20 mouse cellular contexts compared by ENCODE assay signal in genomic region chr3:153736756-153737280, GRCm38 (mm10). TPM values are rescaled to one million over a fixed set of nuclear protein-coding genes. Genes with fewer than 3 reads are reported as not detected.
DNase-seq lines count a peak whose midpoint lies in the region; ATAC-seq and TF ChIP-seq lines count a peak whose summit lies in the region.
"Had no signal": no experiment of that assay in that cellular context is flagged by ENCODE, and none has a peak within 500 bp of the region (broad histone marks: within the 10 kb centered on the region; RNA-seq: fewer than 3 reads in every experiment).

No protein-coding gene starts in this region.

- WGBS in heart, embryonic 11.5 days (ENCODE audit: insufficient replicate concordance), result 60% methylated on average over 16 of the region's 16 CpGs
- 80% methylated on average over 16 of the region's 16 CpGs for WGBS in midbrain, embryonic 11.5 days
- WGBS in midbrain, postnatal 0 days, result 57% methylated on average over 16 of the region's 16 CpGs

- peaks cover 20% of the 10 kb centered on the region; the same call in 1 of the 2 replicates for H3K4me1 ChIP-seq in heart, embryonic 11.5 days (ENCODE audit: control insufficient read depth, insufficient read depth, low read length)
- H3K4me1 ChIP-seq in midbrain, embryonic 11.5 days (ENCODE audit: control insufficient read depth, insufficient read depth, low read length), result no peaks in the 10 kb centered on the region
- H3K4me1 ChIP-seq in midbrain, postnatal 0 days (ENCODE audit: insufficient read depth, low read length), result 0 out of 2 replicates have a peak, but pooled peaks cover 8% of the 10 kb centered on the region

- no peak for ATAC-seq in heart, embryonic 11.5 days (replicated peaks; ENCODE audit: insufficient number of reproducible peaks, low FRiP score, low TSS enrichment)
- no peak for ATAC-seq in midbrain, embryonic 11.5 days (ENCODE audit: low FRiP score)
- no peak for ATAC-seq in midbrain, postnatal 0 days (ENCODE audit: low FRiP score)
- 0 out of 2 replicates have a peak, but pooled peaks have one; percentile 39 for ATAC-seq in megakaryocyte-erythroid progenitor cell, adult 5-6 weeks (replicated peaks; ENCODE audit: low FRiP score, low TSS enrichment, poor library complexity, severe bottlenecking)
- ATAC-seq: intestine, postnatal 0 days had no signal

- no peak overlapping the region for H3K4me3 ChIP-seq in heart, embryonic 11.5 days (ENCODE audit: low read depth, low read length)
- no peak overlapping the region for H3K4me3 ChIP-seq in midbrain, embryonic 11.5 days (ENCODE audit: low read depth, low read length)
- H3K4me3 ChIP-seq in midbrain, postnatal 0 days (ENCODE audit: low read depth, low read length), result no peak overlapping the region
- H3K4me3 ChIP-seq: embryonic facial prominence, embryonic 10.5 days; heart, embryonic 13.5 days; limb, embryonic 13.5 days had no signal

- H3K27me3 ChIP-seq in heart, embryonic 11.5 days (ENCODE audit: control insufficient read depth, insufficient read depth, low read length), result no peaks in the 10 kb centered on the region
- H3K27me3 ChIP-seq in midbrain, embryonic 11.5 days (ENCODE audit: control insufficient read depth, insufficient read depth, low read length), result no peaks in the 10 kb centered on the region
- H3K27me3 ChIP-seq in midbrain, postnatal 0 days (ENCODE audit: insufficient read depth, low read length), result no peaks in the 10 kb centered on the region

- H3K4me2 ChIP-seq in heart, embryonic 11.5 days, result no peak overlapping the region
- no peak overlapping the region for H3K4me2 ChIP-seq in midbrain, embryonic 11.5 days
- no peak overlapping the region for H3K4me2 ChIP-seq in midbrain, postnatal 0 days (ENCODE audit: low read depth, low read length, poor library complexity, severe bottlenecking)
- H3K4me2 ChIP-seq: heart, embryonic 13.5 days; limb, embryonic 13.5 days had no signal

- H3K9ac ChIP-seq in heart, embryonic 11.5 days (ENCODE audit: low read depth, low read length), result no peak overlapping the region
- no peak overlapping the region for H3K9ac ChIP-seq in midbrain, embryonic 11.5 days (ENCODE audit: low read length)
- H3K9ac ChIP-seq in midbrain, postnatal 0 days (replicated peaks; ENCODE audit: low read length, poor library complexity, severe bottlenecking), result no peak overlapping the region
- H3K9ac ChIP-seq: heart, embryonic 13.5 days; limb, embryonic 13.5 days had no signal

- no peak for TF ChIP-seq CTCF in midbrain, postnatal 0 days (IDR thresholded peaks at IDR 0.05)

- H3K27ac ChIP-seq in heart, embryonic 11.5 days (ENCODE audit: low read depth, low read length), result no peak overlapping the region
- no peak overlapping the region for H3K27ac ChIP-seq in midbrain, embryonic 11.5 days (ENCODE audit: low read depth, low read length)
- no peak overlapping the region for H3K27ac ChIP-seq in midbrain, postnatal 0 days (ENCODE audit: low read depth, low read length)
- H3K27ac ChIP-seq: heart, embryonic 13.5 days; limb, embryonic 13.5 days had no signal

- no peaks in the 10 kb centered on the region for H3K9me3 ChIP-seq in heart, embryonic 11.5 days (replicated peaks; ENCODE audit: control insufficient read depth, low read length)
- H3K9me3 ChIP-seq in midbrain, embryonic 11.5 days (ENCODE audit: control insufficient read depth, low read length), result no peaks in the 10 kb centered on the region
- no peaks in the 10 kb centered on the region for H3K9me3 ChIP-seq in midbrain, postnatal 0 days (ENCODE audit: low read length)
- H3K9me3 ChIP-seq: embryonic facial prominence, embryonic 10.5 days; heart, embryonic 13.5 days; limb, embryonic 13.5 days had no signal

- DNase-seq in heart, adult 11 months, result peak; percentile 54
- peak; percentile 75 for DNase-seq in midbrain, embryonic 11.5 days (ENCODE audit: low spot score, missing footprints)
- DNase-seq in midbrain, postnatal 0 days (ENCODE audit: low spot score), result no peak
- DNase-seq in ovary, postnatal 14 days (ENCODE audit: low spot score), result no peak
- no peak for DNase-seq in thymus, postnatal 4 days
- DNase-seq: adrenal gland, postnatal 25 days; cerebellum, adult 11 months; cerebellum, adult 9-11 months; heart, postnatal 14 days; kidney, postnatal 25 days; layer of hippocampus, postnatal 36 days; lung, adult 18-20 months; lung, postnatal 10 days; thymus, adult 2 months had no signal

- no peaks in the 10 kb centered on the region for H3K36me3 ChIP-seq in heart, embryonic 11.5 days (ENCODE audit: control insufficient read depth, insufficient read depth, low read length)
- H3K36me3 ChIP-seq in midbrain, embryonic 11.5 days (ENCODE audit: control insufficient read depth, insufficient read depth, low read length), result no peaks in the 10 kb centered on the region
- H3K36me3 ChIP-seq in midbrain, postnatal 0 days (ENCODE audit: insufficient read depth, low read length), result no peaks in the 10 kb centered on the region
- H3K36me3 ChIP-seq: embryonic facial prominence, embryonic 10.5 days; heart, embryonic 13.5 days; limb, embryonic 13.5 days had no signal

RNA-seq across cellular contexts. Expression of gene St6galnac3, which starts 11.8 kb away (rescaled TPM):
- 29.6 and 33.6 TPM in 2 replicates for polyA plus RNA-seq in heart, embryonic 11.5 days (2014; fragmentation: Nextera tagmentation; extraction: Ambion mirVana)
- polyA plus RNA-seq in midbrain, embryonic 11.5 days (2014; fragmentation: Nextera tagmentation; extraction: Ambion mirVana), result 33.1 and 35.7 TPM in 2 replicates
- total RNA-seq in midbrain, postnatal 0 days (2014; rRNA removed), result 6.9 and 18.1 TPM in 2 replicates
- polyA plus RNA-seq in midbrain, postnatal 0 days (2015; fragmentation: Nextera tagmentation; extraction: Ambion mirVana), result 11.1 and 11.9 TPM in 2 replicates
- total RNA-seq in megakaryocyte-erythroid progenitor cell, adult 5-6 weeks (2014; fragmentation: Nextera tagmentation), result 19.6 and 26.5 TPM in 2 replicates
- total RNA-seq in megakaryocyte-erythroid progenitor cell, adult 5-6 weeks (2017), result 4.0 and 17.2 TPM in 2 replicates

Comparison
In these comparisons a context has a peak if more than half of its experiments do, and no peak if none do; other contexts are left out.
1. DNase-seq: peak in heart, adult 11 months (single experiment) and midbrain, embryonic 11.5 days (single experiment); none in midbrain, postnatal 0 days (single experiment), ovary, postnatal 14 days (single experiment) and thymus, postnatal 4 days (single experiment).